Mouse (Mus musculus) cerebellum, adult 9-10 months (tissue): ENCODE measurements around the gene Stpg4.

Experiments
- DNase-seq: peaks from one replicate; pipeline ENCODE4 v3.0.0; 2022

Gene Stpg4

GRCm38 (mm10) chr17:87349069-87349468 lies 78.5 kb downstream of the Stpg4 start:
- DNase-seq: peak; percentile 16

- no peak for DNase-seq
Observed at GRCm38 (mm10) chr17:87348353-87348752, 79.2 kb downstream of the Stpg4 start.

- no peak for DNase-seq
Observed at GRCm38 (mm10) chr17:87345252-87345593, 82.3 kb downstream of the Stpg4 start.

GRCm38 (mm10) chr17:87344441-87345251 lies 82.9 kb downstream of the Stpg4 start:
- DNase-seq: no peak

- DNase-seq: peak; percentile 20
Observed at GRCm38 (mm10) chr17:87343060-87343703, 84.4 kb downstream of the Stpg4 start.
